Mouse (Mus musculus) inflammation-experienced regulatory T-cells, adult 16 weeks (primary cell): ENCODE measurements around the gene Pex10. TPM values are rescaled to one million over a fixed set of nuclear protein-coding genes. Genes with fewer than 3 reads are reported as not detected.

Experiments
- polyA plus RNA-seq: library from polyadenylated mRNA; unstranded; fragments of 100-300 nt; shearing (Covaris generic); gene quantifications from one replicate; pipeline ENCODE4 v1.2.1, GENCODE M21; 2017

Pex10 gene
- polyA plus RNA-seq: 14.5 TPM

DNA sequence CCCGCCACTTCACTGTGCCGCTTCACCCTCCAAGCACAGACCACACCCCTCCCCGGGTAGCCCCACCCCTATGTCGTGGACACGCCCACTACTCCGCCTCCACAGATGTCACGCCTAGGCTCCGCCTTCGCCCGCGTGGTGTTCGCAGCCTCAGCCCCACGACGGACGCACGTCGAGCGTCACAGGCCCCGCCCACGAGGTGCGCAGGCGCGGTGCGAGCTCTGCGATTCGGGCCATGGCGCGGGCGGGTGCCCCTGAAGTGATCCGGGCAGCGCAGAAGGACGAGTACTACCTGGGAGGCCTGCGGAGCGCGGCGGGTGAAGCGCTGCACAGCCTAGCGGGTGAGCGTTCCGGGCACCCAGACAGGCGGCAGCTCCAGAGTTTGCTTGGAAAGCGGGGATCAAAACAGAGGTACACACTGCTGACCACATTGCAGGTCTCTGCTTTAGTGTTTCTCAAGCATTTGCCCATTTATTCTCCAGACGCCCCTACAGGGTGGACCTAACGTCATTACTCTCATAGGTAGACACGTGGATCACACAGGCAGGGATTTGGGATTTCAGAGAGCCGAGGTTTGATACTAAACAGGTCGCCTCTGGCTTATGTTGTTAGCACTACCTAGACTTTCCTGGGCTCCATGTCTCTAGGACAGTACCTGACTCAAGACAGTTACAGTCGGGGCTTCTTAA is at the start of gene Pex10:
Pex10 (plus strand) TSS at position 183 of the 689 bp plus-strand sequence.

GRCm38 (mm10) chr4:155056724-155057123 is 10.1 kb upstream of the Pex10 start, which contains the start of gene Plch2:
Gene Plch2 (minus strand): TSS chr4:155056784.

GRCm38 (mm10) chr4:155086108-155087024 is 19.6 kb downstream of the Pex10 start, which contains the start of the genes Rer1 and Morn1:
Gene Rer1 (minus strand): TSS chr4:155086382.
Gene Morn1 (plus strand): TSS chr4:155086577.

Other genes with a start within 250 kb of the Pex10 start
- not detected for gene Ttc34, start 229.6 kb upstream of the Pex10 start, polyA plus RNA-seq
- gene Mmel1, start 197.4 kb upstream of the Pex10 start, polyA plus RNA-seq: not detected
- 7.7 TPM for gene Fam213b, start 167.9 kb upstream of the Pex10 start, polyA plus RNA-seq
- 14.6 TPM for gene Tnfrsf14, start 138.5 kb upstream of the Pex10 start, polyA plus RNA-seq
- 0.67 TPM for gene Hes5, start 106.1 kb upstream of the Pex10 start, polyA plus RNA-seq
- gene Pank4, start 102.9 kb upstream of the Pex10 start, polyA plus RNA-seq: 81.8 TPM
- 0.15 TPM for gene Plch2, start 10.2 kb upstream of the Pex10 start, polyA plus RNA-seq
- gene Rer1, start 19.4 kb downstream of the Pex10 start, polyA plus RNA-seq: 185 TPM
- 2.3 TPM for gene Morn1, start 19.6 kb downstream of the Pex10 start, polyA plus RNA-seq
- 12.4 TPM for gene Ski, start 155.6 kb downstream of the Pex10 start, polyA plus RNA-seq
- gene Faap20, start 182.8 kb downstream of the Pex10 start, polyA plus RNA-seq: 136 TPM